Mouse (Mus musculus): ENCODE measurements around the gene Hccs.
"Not testable (repeated sequence)": the region's sequence is repeated elsewhere in the genome, so short reads cannot be mapped to it uniquely, and the experiment has no call there.

Hccs gene

GRCm38 (mm10) chrX:169319945-169320667 lies at the start of gene Hccs:
Hccs (minus strand) TSS chrX:169320372.
- peak; percentile 94 for DNase-seq

DNA sequence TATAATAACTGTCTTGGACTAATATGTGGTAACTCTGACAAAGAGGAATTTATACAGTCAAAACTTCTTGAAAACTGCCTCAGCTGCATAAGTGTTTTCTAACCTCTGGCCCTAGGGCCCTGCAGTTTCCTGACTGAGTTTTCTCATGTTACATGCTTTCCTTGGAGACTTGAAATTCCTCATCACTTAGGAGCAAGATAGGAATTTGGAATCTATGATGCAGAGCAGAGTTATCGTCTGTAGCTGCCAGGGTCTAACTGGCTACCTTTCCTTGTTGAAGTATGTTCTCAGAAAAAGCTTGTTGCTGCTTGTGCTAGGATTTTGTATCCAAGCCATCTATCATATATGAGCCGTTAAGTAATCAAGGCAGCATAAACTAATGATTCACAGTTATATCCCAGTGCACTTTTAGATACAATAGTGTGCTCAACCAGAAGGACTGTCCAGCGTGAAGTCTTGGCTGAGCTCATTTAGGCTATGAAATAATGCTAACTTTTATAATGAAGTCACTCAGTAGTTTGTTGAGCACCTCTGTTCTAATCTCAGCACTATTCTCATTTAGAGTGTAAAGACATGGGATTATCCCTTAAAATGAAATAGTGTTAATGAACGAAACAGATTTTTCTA lies 37.1 kb upstream of the Hccs start:
- DNase-seq = no peak

- DNase-seq = no peak
Measured at GRCm38 (mm10) chrX:169338213-169338612, 18.0 kb upstream of the Hccs start.

GRCm38 (mm10) chrX:169337559-169337958 lies 17.4 kb upstream of the Hccs start:
- DNase-seq = no peak

GRCm38 (mm10) chrX:169332264-169332663 lies 12.1 kb upstream of the Hccs start:
- peak; percentile 59 for DNase-seq

DNA sequence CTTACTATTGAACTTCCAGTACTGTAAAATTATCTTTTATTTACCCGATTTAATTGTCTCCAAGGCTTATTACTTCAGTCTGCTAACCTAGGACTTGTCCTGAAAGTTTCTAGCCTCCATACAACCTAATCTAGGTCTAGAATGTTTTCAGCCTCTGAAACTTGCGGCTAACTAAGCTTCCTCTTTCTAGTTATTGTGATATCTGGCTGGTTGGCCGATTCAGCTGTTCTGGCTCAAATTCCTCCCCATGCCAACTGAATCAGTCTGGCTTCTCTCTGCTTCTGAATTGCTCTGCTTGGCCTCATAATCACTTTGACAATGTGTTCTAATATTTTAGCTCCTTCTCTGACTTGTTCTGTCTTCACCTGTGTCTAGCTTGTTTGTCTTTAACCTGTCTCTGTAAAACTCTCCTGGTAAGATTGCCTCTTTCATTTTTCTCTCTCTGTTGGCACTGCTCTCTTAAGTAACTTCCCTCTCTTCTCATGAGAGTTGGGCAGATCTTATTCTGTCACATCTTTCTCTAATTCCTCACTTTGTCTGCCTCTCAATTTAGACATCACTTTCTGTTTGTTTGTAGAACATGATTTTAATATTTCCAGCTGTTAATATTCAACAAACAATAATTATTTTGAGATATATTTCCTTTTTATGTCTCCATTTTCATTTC lies 5.9 kb upstream of the Hccs start:
- no peak for DNase-seq

- DNase-seq = not testable (repeated sequence)
Measured at GRCm38 (mm10) chrX:169320668-169321005, 465 bp upstream of the Hccs start.

GRCm38 (mm10) chrX:169319066-169319760 lies 959 bp downstream of the Hccs start:
- peak; percentile 4 for DNase-seq

DNA sequence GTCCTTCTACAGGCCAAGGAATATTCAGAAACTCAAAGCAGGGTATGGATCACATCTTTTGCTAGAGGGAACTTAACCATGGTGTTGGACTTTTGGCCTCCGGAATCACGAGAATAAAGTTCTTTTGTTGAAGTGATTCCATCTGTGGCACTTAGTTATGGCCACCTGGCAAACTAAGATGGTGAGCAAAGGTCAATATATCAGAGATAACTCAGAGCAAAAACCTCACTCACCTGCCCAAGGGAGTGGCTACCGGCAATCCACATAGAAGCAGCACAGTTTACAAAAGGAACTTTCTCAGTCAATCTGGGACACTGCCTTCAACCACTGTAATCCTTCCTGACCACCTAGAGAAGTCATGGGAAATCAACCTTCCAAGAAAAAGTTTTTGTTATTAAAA lies 11.6 kb downstream of the Hccs start:
- no peak for DNase-seq

GRCm38 (mm10) chrX:169303945-169304344 lies 16.2 kb downstream of the Hccs start:
- DNase-seq = peak; percentile 51

- peak; percentile 8 for DNase-seq
Measured at GRCm38 (mm10) chrX:169302271-169303045, 17.7 kb downstream of the Hccs start.

DNA sequence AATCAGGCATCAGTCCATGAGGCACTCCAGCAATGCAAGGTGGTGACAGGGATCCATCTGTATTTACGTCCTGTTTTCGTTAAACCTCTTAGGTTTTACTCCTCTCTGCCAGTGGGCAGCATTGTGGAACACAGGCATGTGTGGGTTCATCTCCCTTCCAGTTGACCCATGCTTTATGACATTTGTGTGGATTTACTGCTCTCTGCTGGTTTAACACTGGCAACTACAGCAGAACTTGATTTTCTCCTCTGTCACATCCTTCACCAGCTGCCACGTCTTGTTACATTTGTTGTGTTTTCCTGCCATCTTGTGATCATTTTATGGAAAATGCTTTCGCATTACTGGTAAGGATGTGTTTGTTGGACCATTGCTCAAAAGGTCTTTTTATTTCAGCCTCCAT lies 20.6 kb downstream of the Hccs start:
- DNase-seq = peak; percentile 37

DNA sequence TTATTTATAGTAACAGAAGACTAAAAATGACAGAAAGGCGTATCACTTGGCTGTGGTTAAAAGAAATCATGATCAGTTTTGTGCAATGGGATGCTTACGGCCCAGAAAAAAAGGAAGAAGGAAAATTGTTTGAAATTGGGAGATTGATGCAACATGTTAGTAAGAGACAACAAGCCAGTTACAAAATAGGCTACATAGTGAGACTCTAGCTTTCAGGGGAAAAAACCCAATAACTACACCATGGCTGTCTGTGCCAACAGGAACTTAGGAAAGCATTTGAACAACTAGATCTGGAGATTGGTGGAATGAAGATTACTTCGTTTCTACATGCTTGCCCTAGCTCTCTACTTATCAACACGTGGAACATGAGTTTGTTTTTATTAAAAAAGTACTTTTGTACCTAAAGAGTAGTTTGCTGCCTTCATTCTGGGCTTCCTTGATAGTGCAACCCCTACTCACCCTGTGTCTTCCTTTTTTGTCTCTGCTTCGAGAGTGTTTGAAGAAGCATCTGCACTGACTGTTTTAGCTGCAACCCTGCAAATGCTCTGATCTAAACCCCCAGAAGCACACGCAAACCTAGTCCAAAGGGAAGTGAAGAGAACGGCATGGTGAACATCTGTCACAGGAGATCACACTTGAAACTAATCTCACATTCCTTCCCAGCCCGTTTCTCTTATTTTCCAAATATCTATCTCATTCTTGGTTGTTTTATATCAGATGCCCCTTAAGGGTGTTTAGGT lies 56.6 kb downstream of the Hccs start:
- DNase-seq = no peak

DNA sequence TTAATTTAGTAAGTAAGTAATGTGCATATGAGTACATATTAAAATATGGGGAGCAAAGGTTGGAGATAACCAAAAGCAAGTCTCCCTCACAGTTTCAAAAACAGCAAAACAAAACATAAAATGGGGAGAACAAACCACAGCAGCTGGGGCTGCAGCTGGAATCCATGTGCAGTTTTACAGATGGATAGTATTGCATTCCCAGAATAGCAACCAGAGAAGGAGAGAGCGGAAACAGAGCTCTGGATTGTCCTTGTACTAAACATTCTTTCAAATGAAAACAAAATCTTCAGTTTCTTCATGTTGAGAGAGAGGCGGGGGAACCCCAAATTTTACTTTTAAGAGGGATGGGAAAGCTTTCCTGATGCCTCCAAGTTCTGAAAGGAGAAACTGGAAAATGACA lies 58.0 kb downstream of the Hccs start:
- DNase-seq = peak; percentile 2

- DNase-seq = no peak
Measured at GRCm38 (mm10) chrX:169261034-169261433, 59.1 kb downstream of the Hccs start.

DNA sequence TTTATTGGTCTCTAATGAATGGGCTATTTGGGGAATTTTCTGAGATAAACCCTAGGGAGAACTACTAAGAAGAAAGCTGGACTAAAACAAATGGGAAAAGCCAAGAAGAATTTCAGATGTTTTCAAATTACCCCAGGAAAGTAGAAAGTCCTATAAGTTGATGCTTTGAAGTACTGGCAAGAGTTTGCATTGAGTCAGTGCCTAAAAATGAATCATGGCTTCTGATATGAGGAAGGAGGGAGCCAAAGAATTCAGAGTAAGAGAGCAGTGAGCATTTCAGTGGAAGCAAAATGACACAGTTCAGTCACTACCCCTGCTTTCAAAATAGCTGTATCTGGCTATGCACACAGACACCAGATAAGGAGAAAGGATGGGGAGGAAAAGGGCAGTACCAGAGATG lies 63.4 kb downstream of the Hccs start:
- DNase-seq = no peak

DNA sequence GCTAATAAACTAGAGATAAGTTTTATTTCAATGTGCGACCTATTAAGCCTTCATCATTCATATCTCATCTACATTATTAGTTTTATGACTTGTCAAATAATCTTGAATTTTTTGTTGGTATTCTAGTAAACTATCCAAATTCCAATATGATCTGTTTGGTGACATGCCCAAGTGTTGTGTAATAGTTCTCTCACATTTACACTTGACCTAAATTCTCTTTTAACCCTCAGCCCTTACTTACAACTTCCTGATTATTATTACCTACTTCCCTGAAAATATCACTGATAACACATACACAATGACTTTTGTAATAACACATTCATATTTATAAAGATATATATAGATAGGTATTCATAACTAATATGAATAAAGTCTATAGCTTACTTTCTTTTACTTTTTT lies 64.3 kb downstream of the Hccs start:
- no peak for DNase-seq

DNA sequence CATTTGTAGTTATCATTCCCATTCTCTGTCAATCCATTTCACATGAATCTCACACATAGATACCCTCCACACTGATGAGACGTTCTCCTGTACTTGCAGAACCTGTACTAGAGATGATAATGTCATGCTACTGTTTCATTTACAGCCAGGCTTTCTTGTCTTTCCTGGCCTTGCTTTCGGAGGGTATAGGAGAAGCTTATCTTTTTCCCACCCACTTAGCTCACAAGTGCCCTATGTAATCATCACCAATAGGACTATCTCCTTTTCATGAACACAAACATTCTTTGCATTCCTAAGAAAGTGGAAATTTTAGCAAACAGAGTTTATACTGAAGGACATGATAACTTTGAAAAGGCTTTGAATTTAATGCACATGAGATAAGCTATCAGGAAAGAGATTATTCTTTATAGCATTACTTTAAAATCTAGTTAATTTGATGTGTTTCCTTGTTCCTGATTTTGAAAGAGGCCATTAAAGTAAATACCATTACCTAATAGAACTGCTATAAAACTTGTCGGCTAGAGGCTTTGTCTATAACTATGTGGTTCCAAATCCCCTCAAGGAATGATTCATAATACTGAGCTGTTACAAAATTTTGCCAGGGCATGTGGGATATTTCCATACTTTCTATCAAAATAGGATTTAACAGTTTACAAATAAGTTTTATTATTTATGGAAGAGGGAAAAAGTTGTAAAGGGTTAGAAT lies 97.7 kb downstream of the Hccs start:
- no peak for DNase-seq

DNA sequence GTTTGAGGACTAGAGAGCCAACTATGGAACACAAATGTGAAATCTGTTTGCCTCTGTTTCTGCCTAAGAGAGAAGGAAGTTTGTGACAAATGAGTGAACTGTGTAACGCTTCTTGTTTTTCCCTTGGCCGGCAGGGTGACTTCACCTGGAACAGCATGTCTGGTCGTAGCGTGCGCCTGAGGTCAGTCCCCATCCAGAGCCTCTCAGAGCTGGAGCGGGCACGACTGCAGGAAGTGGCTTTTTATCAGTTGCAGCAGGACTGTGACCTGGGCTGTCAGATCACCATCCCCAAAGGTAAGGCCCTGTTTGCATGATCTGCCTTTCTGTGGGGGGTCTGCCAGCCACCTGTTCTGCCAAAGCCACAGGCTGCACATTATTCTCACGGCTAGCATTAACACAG lies 100.1 kb downstream of the Hccs start:
- no peak for DNase-seq

- DNase-seq = no peak
Measured at GRCm38 (mm10) chrX:169210019-169210418, 110.2 kb downstream of the Hccs start.
